Comparison of ENCODE assay signal across 21 mouse cellular contexts in the genomic region with DNA sequence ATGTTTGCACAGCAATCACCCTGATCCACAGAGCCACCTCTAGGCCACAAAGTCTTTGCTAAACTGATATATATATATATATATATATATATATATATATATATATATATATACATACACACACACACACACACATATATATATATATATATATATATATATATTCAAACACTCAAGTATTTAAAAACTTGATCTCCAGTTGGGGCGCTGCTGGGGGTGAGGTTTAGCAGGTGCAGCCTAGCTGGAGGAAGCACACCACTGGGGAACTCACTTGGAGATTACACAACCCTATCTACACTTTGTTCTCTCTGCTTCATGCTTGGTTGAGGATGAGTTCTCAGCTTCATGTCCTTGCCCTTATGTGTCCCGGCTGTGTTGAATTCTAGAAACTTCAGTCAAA.
DNase-seq lines count a peak whose midpoint lies in the region; ATAC-seq and TF ChIP-seq lines count a peak whose summit lies in the region.
"Had no signal": no experiment of that assay in that cellular context is flagged by ENCODE, and none has a peak within 500 bp of the region (broad histone marks: within the 10 kb centered on the region; RNA-seq: fewer than 3 reads in every experiment).

No protein-coding gene starts in this region.

- no peaks in the 10 kb centered on the region for H3K36me3 ChIP-seq in kidney, adult 2 months (ENCODE audit: control insufficient read depth, insufficient read depth, low read length)
- H3K36me3 ChIP-seq in kidney, embryonic 14.5 days (ENCODE audit: control insufficient read depth, insufficient read depth, low read length) = no peaks in the 10 kb centered on the region
- no peaks in the 10 kb centered on the region for H3K36me3 ChIP-seq in thymus, adult 2 months (ENCODE audit: control insufficient read depth, insufficient read depth, low read length)
- H3K36me3 ChIP-seq: embryonic facial prominence, embryonic 10.5 days; embryonic facial prominence, embryonic 12.5 days; forebrain, embryonic 15.5 days; G1E had no signal

- no peak for TF ChIP-seq CTCF in kidney, adult 2 months (conservative IDR thresholded peaks at IDR 0.05; ENCODE audit: insufficient read depth, insufficient read length, low read depth, low read length)
- TF ChIP-seq CTCF in thymus, adult 2 months (IDR thresholded peaks at IDR 0.05; ENCODE audit: borderline replicate concordance, control insufficient read depth, extremely low read depth, insufficient read depth, low read length, poor library complexity) = no peak

- H3K27ac ChIP-seq in kidney, adult 2 months (ENCODE audit: insufficient read depth, low read depth, low read length) = no peak overlapping the region
- no peak overlapping the region for H3K27ac ChIP-seq in kidney, embryonic 14.5 days (ENCODE audit: low read depth, low read length)
- H3K27ac ChIP-seq in thymus, adult 2 months (ENCODE audit: control insufficient read depth, insufficient read depth, low read length) = no peak overlapping the region
- H3K27ac ChIP-seq: embryonic facial prominence, embryonic 10.5 days; embryonic facial prominence, embryonic 12.5 days; forebrain, embryonic 13.5 days; forebrain, embryonic 15.5 days had no signal

- no peaks in the 10 kb centered on the region for H3K4me1 ChIP-seq in kidney, adult 2 months (ENCODE audit: control insufficient read depth, insufficient read depth, low read length)
- peaks cover 19% of the 10 kb centered on the region for H3K4me1 ChIP-seq in kidney, embryonic 14.5 days (ENCODE audit: control insufficient read depth, insufficient read depth, low read length)
- H3K4me1 ChIP-seq in thymus, adult 2 months (replicated peaks; ENCODE audit: control insufficient read depth, insufficient read depth, low read length) = peaks cover 23% of the 10 kb centered on the region

- no peaks in the 10 kb centered on the region for H3K27me3 ChIP-seq in kidney, adult 2 months (replicated peaks; ENCODE audit: control insufficient read depth, insufficient read depth, low read length)
- peaks cover 3% of the 10 kb centered on the region for H3K27me3 ChIP-seq in kidney, embryonic 14.5 days (ENCODE audit: control insufficient read depth, insufficient read depth, low read length)
- no peaks in the 10 kb centered on the region; the same call in 1 of the 2 replicates for H3K27me3 ChIP-seq in thymus, adult 2 months (ENCODE audit: control insufficient read depth, insufficient read depth, low read length)
- H3K27me3 ChIP-seq: forebrain, embryonic 15.5 days had no signal

- TF ChIP-seq POLR2A in kidney, adult 2 months (IDR thresholded peaks at IDR 0.05; ENCODE audit: low read depth, low read length) = no peak
- no peak for TF ChIP-seq POLR2A in thymus, adult 2 months (IDR thresholded peaks at IDR 0.05; ENCODE audit: control insufficient read depth, extremely low read depth, insufficient read depth, low read length, poor library complexity)

- ATAC-seq in kidney, embryonic 14.5 days (ENCODE audit: low FRiP score, low TSS enrichment) = no peak
- peak; percentile 45; the same call in 1 of the 2 replicates for ATAC-seq in megakaryocyte progenitor cell, adult 5-6 weeks (replicated peaks; ENCODE audit: poor library complexity)
- ATAC-seq: activated CD4-positive, CD25-positive, alpha-beta regulatory T cell, adult 4 months; CD4-positive, CD25-positive, alpha-beta regulatory T cell, adult 4 months; forebrain, embryonic 13.5 days; forebrain, embryonic 15.5 days; Patski had no signal

- 79% methylated on average over 2 of the region's 2 CpGs for WGBS in kidney, adult 2 months
- 87% methylated on average over 2 of the region's 2 CpGs for WGBS in kidney, embryonic 14.5 days
- 52% methylated on average over 2 of the region's 2 CpGs for WGBS in thymus, adult 2 months

- H3K9ac ChIP-seq in kidney, embryonic 14.5 days (ENCODE audit: low read depth, low read length) = no peak overlapping the region
- H3K9ac ChIP-seq: embryonic facial prominence, embryonic 12.5 days; forebrain, embryonic 13.5 days; forebrain, embryonic 15.5 days had no signal

- peaks cover 4% of the 10 kb centered on the region; the same call in 1 of the 2 replicates for H3K9me3 ChIP-seq in kidney, embryonic 14.5 days (ENCODE audit: control insufficient read depth, low read length)
- H3K9me3 ChIP-seq: embryonic facial prominence, embryonic 12.5 days; forebrain, embryonic 13.5 days; forebrain, embryonic 15.5 days had no signal

- H3K4me2 ChIP-seq in kidney, embryonic 14.5 days (replicated peaks; ENCODE audit: low read depth, low read length) = no peak overlapping the region
- H3K4me2 ChIP-seq: embryonic facial prominence, embryonic 12.5 days; forebrain, embryonic 13.5 days; forebrain, embryonic 15.5 days had no signal

- peak; percentile 4 for DNase-seq in kidney, adult 2 months
- DNase-seq in thymus, postnatal 0 days (ENCODE audit: low spot score) = peak; percentile 49
- DNase-seq in thymus, adult 2 months = no peak
- DNase-seq: adrenal gland, adult 8-10 months; adrenal gland, postnatal 36 days; B cell, adult 2 months; cerebellum, adult 11-12 months; cerebellum, adult 2 months; cerebellum, adult 9-10 months; cerebellum, postnatal 10 days; cerebellum, postnatal 25 days had no signal

- no peak overlapping the region for H3K4me3 ChIP-seq in kidney, adult 2 months (ENCODE audit: insufficient read depth, low read depth, low read length)
- H3K4me3 ChIP-seq in kidney, embryonic 14.5 days (ENCODE audit: low read length) = no peak overlapping the region
- no peak overlapping the region for H3K4me3 ChIP-seq in thymus, adult 2 months (ENCODE audit: control insufficient read depth, insufficient read depth, low read length)
- H3K4me3 ChIP-seq: embryonic facial prominence, embryonic 10.5 days; embryonic facial prominence, embryonic 12.5 days; forebrain, embryonic 13.5 days; forebrain, embryonic 15.5 days had no signal
